Mouse (Mus musculus): ENCODE results near the gene Fes. TPM values are rescaled to one million over a fixed set of nuclear protein-coding genes. Genes with fewer than 3 reads are reported as not detected.

The Fes gene
- total RNA-seq, 1 experiment from 2014 or later = 175 TPM

Other genes with a start within 250 kb of the Fes start
- gene Sema4b, start 201.1 kb downstream of the Fes start, total RNA-seq (2017) = 7.4 to 9.3 TPM (median 9.1 TPM) in 3 replicates
- 37.5 to 51.3 TPM (median 45.7 TPM) in 3 replicates for gene Cib1, start 155.1 kb downstream of the Fes start, total RNA-seq (2017)
- 0.86 to 3.5 TPM (median 2.2 TPM) in 3 replicates for gene Gdpgp1, start 155.1 kb downstream of the Fes start, total RNA-seq (2017)
- gene Ttll13, start 141.6 kb downstream of the Fes start, total RNA-seq (2017) = 3.0 TPM in 1 of 3 replicates, not detected in the others
- gene Ngrn, start 126.7 kb downstream of the Fes start, total RNA-seq (2017) = 22.5 to 35.4 TPM (median 27.3 TPM) in 3 replicates
- 35.8 to 53.3 TPM (median 47.4 TPM) in 3 replicates for gene Vps33b, start 118.3 kb downstream of the Fes start, total RNA-seq (2017)
- gene Prc1, start 93.5 kb downstream of the Fes start, total RNA-seq (2017) = 6.3 to 11.8 TPM (median 7.3 TPM) in 3 replicates
- 4.0 to 14.3 TPM (median 4.7 TPM) in 3 replicates for gene Rccd1, start 63.5 kb downstream of the Fes start, total RNA-seq (2017)
- gene Unc45a, start 46.9 kb downstream of the Fes start, total RNA-seq (2017) = 28.3 to 50.6 TPM (median 33.6 TPM) in 3 replicates
- gene Hddc3, start 44.8 kb downstream of the Fes start, total RNA-seq (2017) = 0.21 to 6.1 TPM (median 1.5 TPM) in 3 replicates
- gene Man2a2, start 16.6 kb downstream of the Fes start, total RNA-seq (2017) = 12.8 to 20.6 TPM (median 18.0 TPM) in 3 replicates
- 31.1 to 46.2 TPM (median 34.3 TPM) in 3 replicates for gene Furin, start 17.5 kb upstream of the Fes start, total RNA-seq (2017)
- gene Blm, start 147.2 kb upstream of the Fes start, total RNA-seq (2017) = 14.3 to 17.8 TPM (median 14.4 TPM) in 3 replicates

All from monocyte, adult 5-6 weeks (primary cell).